Mouse (Mus musculus): ENCODE results near the gene Tango2. TPM values are rescaled to one million over a fixed set of nuclear protein-coding genes. Genes with fewer than 3 reads are reported as not detected.
A peak's percentile ranks its signal among the peaks of the same experiment; 100 is the strongest.

The Tango2 gene
- 39.4 and 57.3 TPM in 2 replicates for total RNA-seq (2021)
- long read RNA-seq, transcript Tango2-201 (9 exons, 1,622 nt) = major isoform, 63 of 182 reads
- long read RNA-seq, partial matches to known transcripts = 71 of 182 reads
- long read RNA-seq, other reads (novel, unspliced or antisense) = 48 of 182 reads

- DNase-seq = peak; percentile 92
Observed at GRCm38 (mm10) chr16:18347931-18348600, at the start of gene Tango2, which contains the start of gene Arvcf. TSS of gene Tango2 (minus strand) at chr16:18348103. TSS of gene Arvcf (plus strand) at chr16:18348182.

GRCm38 (mm10) chr16:18396791-18397621 lies 49.1 kb upstream of the Tango2 start:
- DNase-seq = no peak

- DNase-seq = peak; percentile 56
Observed at GRCm38 (mm10) chr16:18396201-18396600, 48.3 kb upstream of the Tango2 start.

- DNase-seq = peak; percentile 88
Observed at GRCm38 (mm10) chr16:18395620-18396036, 47.7 kb upstream of the Tango2 start.

- no peak for DNase-seq
Observed at GRCm38 (mm10) chr16:18394777-18395619, 47.1 kb upstream of the Tango2 start.

- DNase-seq = no peak
Observed at GRCm38 (mm10) chr16:18394056-18394455, 46.2 kb upstream of the Tango2 start.

- DNase-seq = no peak
Observed at GRCm38 (mm10) chr16:18393595-18393994, 45.7 kb upstream of the Tango2 start.

- DNase-seq = peak; percentile 93
Observed at GRCm38 (mm10) chr16:18392469-18393426, 44.8 kb upstream of the Tango2 start.

GRCm38 (mm10) chr16:18391728-18392127 lies 43.8 kb upstream of the Tango2 start:
- DNase-seq = no peak

GRCm38 (mm10) chr16:18391127-18391526 lies 43.2 kb upstream of the Tango2 start:
- DNase-seq = no peak

GRCm38 (mm10) chr16:18390399-18390798 lies 42.5 kb upstream of the Tango2 start:
- no peak for DNase-seq

GRCm38 (mm10) chr16:18388583-18389435 lies 40.9 kb upstream of the Tango2 start:
- no peak for DNase-seq

GRCm38 (mm10) chr16:18387704-18388582 lies 40.0 kb upstream of the Tango2 start:
- DNase-seq = no peak

- DNase-seq = no peak
Observed at GRCm38 (mm10) chr16:18386972-18387371, 39.1 kb upstream of the Tango2 start.

GRCm38 (mm10) chr16:18386451-18386850 lies 38.5 kb upstream of the Tango2 start:
- no peak for DNase-seq

GRCm38 (mm10) chr16:18385411-18385810 lies 37.5 kb upstream of the Tango2 start:
- DNase-seq = no peak

GRCm38 (mm10) chr16:18384659-18385058 lies 36.8 kb upstream of the Tango2 start:
- no peak for DNase-seq

GRCm38 (mm10) chr16:18384211-18384610 lies 36.3 kb upstream of the Tango2 start:
- no peak for DNase-seq

- DNase-seq = no peak
Observed at GRCm38 (mm10) chr16:18383756-18384155, 35.9 kb upstream of the Tango2 start.
